Mouse (Mus musculus): ENCODE data around the gene Rcl1.

Rcl1 gene

DNA sequence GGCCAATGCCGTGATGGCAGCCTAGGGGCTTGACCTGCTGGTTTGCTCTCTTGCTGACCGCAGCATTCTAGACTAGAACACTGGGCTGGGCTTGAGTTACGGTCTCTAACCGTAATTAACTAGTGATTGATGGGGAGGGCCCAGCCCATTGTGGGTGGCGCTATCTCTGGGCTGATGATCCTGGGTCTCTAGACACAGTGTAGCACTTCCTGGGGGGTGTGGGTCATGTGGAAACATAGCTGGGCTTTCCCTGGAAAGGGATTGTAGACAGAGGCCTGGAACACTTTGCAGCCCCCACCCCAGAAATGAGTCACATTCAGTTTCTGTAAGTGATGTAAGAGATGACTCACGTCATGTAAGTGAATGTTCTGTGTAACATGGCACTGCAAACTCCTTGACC lies 48.9 kb downstream of the Rcl1 start:
- in situ Hi-C loops (cut with MseI, MboI): no loop called here

DNA sequence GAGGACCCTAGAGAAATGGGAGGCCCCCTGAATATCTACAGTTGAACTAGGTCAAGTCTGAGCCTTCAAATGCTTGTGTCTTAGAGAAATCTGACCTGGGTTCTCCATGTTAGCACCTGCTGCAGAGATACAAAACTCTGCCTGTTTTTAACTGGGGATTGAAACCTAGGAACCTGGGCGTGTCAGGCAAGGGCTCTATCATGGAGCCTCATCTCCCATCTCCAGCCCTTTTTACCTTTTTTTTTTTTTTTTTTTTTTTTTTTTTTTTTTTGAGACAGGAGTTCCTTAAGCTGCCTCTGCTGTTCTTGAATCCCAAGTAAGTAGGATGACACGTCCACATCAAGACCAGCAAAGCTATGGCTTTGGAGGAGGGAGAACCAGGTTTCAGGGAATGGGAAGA lies 50.3 kb downstream of the Rcl1 start:
- in situ Hi-C loops (cut with MseI, MboI): no loop called here

DNA sequence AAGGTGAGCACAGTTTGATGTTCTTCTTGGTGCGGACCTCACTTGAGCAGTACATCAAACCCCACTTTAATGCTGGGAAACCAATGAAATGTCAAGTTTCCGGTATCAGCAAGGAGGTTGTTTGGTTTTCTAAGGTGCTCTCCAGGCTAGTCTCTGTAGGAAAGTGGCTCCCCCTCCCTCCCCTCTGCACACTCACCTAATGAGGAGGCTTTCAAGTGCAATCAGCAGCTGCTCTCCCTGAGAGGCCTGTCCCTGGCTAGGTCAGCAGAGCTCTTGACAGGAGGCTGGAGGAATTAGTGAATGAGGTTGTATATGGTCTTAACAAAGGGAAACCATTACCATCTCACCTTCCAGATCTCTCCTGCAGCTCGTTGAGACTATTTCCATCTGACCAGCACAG lies 54.4 kb downstream of the Rcl1 start:
- in situ Hi-C loops (cut with MseI, MboI): no loop called here

DNA sequence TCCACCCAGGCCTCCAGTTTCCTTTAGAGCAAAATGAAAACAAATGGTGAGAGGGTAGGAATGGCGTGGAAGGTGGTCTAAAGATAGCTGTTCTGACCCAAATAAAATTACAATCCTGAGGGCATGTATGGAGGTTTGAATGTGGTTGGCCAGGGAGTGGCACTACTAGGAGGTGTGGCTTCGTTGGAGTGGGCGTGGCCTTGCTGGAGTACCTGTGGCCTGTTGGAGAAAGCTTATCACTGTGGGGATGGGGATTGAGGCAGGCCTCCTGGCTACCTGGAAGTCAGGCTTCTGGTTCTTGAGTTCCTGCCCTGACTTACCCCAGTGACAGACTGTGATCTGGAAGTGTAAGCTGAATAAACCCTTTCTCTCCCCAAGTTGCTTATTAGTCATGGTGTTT lies 55.2 kb downstream of the Rcl1 start:
- in situ Hi-C loops (cut with MseI, MboI): no loop called here

DNA sequence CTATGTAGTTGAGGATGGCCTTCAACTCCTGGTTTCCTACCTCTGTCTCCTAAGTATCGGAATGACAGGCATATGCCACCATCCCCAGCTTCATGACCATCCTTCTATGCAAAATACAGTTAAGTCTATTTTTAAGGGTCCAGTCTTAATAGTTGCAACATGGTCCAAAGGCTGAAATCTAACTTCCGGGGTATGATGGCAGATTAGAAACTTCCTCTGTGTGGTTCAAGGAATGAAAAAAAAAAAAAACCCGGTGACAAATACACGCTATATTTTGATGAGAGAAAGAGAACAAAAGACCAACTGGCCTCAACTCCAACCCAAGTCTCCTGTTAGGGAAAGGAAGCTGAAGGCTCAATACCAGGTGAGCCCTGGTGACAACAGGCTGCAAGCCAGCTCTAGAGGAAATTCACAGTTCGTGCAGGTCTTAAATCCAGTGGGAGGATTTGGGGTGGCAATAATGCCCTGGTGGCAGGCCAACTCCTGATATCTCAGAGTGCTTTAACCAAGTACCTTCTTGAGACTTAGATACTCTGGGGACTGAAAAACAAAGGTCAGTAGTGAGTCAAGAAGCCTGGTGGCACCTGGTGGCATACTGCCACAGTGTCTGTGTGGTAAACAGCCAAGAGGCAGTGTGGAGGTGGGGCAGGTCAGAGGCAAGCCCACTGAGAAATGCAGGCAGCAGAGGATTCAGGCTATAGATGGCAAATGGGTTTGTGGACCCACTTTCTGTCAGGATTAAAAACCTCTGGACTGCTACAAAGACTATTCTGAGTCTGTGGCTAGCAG lies 56.7 kb downstream of the Rcl1 start:
- in situ Hi-C loops (cut with MseI, MboI): no loop called here

DNA sequence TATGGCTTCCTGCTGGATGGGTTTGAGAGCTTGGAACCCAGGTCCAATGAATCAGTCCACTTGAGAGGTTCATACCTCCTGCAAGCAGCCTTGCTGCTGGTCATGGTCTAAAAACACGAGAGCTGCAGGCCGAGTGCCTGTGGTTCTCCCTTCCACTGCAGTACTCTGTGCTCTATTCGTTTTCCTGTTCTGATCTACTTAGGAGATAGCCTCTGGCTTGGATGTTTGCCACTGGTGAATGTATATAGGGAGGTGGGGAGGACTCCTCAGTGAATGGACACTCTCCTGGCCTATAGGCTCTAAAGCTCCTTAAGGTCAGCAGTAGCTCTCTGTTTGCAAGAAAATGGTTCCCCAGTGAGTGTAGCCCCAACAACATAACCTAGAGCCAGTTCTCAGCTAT lies 57.3 kb downstream of the Rcl1 start:
- in situ Hi-C loops (cut with MseI, MboI): no loop called here

DNA sequence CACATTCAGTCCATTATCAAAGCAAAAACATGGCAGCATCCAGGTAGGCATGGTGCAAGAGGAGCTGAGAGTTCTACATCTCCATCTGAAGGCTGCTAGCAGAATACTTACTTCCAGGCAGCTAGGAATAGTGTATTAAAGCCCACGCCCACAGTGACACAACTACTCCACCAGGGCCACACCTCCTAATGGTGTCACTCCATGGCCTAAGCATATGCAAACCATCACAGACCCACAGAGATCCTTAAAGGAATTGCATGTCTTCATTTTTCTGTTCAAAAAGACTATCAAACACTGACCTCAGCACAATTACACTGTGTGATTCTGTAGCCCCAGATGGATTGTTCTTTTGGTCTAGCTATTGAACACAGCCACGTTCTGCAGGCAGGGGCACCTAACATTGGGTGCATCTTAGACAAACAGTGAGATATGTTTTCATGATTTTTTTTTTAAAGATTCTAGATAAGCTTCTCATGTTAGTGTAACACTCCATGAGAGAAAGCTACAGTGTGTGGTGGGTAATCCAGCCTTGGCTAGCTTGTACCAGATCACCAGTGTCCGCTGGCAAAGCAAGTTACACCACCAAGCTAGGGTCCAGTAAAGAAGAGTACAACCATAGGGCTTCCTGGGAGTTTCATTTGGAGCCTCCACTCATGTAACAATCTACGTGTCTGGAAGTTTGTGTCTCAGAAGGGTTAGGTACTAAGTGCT lies 62.8 kb downstream of the Rcl1 start:
- in situ Hi-C loops (cut with MseI, MboI): no loop called here

DNA sequence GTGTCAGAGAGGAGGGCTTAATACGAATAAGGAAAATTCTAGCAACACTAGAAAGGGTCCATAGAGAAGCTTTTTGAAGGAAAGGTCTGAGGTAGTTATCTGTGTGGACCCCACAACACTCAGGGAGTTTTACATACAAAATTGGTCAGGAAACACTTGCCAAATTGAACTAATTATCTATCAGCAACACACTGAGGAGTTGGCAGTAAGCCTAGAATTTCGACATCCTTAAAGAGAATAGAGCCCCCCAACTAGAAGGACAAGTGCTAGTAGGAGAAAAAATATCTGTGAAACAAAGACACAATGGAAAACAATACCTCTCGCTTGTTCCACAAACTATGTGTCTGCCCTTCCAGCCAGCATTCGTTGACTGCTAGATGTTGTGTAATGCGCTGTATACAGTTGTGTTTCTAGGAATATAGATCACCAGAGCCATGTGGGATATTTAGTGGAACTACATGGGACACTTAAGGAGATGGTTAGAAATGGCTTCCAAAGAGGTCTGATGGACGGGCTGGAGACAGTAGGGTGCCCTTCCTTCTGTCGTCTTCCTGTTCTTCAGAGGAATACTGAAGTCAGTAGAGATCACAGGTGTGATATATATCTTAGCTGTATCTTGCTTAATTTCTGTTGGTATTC lies 63.5 kb downstream of the Rcl1 start:
- in situ Hi-C loops (cut with MseI, MboI): no loop called here

DNA sequence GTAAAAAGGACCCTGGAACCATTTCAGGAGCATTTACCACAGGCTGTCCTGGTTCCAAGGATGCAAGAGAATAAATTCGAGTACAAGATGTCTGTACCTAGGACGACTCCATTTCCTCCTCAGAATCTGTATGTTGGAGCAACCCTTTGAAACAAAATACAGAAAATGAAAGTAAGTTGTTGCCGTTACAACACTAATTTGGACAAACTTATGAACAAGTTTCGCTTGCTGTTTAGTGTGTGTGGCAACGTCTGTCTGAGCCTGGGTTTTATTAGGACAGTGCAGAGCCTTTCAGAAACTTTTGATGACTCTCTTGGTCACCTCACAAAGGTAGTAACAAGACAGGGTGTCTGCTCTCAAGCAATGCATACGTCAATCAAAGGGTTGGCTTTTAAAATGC lies 66.8 kb downstream of the Rcl1 start:
- in situ Hi-C loops (cut with MseI, MboI): no loop called here

DNA sequence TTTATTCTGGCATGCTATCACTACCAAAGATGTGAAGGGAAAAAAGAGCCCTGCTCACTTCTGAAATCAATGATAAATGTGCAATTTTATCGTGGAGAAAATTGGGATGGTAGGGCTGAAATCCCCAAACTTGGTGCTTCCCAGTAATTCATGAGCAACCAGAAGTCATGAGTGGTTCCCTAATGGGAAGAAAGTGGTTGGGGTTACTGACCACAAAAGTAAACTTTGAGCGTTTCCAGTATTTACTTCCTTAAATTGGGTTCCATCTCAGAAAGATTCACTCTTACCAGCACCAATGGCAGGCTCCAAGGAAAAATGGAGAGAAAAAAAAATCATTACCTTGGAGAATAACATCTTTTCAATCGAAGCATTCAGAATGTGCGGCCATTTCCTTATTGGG lies 79.2 kb downstream of the Rcl1 start:
- in situ Hi-C loops (cut with MseI, MboI): no loop called here

DNA sequence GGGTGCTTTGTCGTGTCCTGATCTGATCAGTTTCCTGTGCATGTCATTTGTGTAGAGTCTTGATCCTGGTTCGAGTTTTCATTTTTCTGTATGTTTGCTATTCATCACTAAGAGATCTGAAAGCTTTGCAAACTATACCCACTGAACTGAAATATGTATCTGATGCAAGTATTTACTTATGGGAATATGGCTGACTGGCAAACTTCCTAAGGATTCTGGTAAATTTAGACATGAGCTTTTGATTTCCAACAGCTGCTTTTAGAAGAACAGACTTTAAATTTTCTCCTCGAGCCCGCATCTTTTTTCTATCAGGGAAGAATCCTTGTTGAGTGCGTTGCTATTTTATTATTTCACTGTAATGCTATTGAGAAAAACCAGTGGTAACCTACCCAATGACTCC lies 81.0 kb downstream of the Rcl1 start:
- in situ Hi-C loops (cut with MseI, MboI): no loop called here

DNA sequence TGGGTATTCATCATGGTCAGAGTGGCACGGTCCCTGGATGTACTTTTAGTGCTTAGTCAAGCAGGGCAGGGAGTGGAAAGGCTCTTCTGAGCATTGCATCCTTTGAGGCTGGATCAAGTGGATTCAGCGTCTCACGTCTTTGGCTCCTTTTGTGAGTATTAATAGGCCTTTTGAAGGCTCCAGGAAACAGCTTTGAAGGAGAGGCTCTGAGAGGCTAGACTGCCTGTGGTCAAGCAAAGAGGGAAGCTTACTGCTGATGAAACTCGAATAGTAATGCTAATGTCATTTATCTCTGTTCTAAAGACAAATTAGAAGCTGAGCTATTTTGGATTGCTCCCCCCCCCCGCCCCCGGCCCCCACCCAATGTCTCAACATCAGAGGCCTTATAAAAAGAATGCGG lies 83.9 kb downstream of the Rcl1 start:
- in situ Hi-C loops (cut with MseI, MboI): no loop called here

DNA sequence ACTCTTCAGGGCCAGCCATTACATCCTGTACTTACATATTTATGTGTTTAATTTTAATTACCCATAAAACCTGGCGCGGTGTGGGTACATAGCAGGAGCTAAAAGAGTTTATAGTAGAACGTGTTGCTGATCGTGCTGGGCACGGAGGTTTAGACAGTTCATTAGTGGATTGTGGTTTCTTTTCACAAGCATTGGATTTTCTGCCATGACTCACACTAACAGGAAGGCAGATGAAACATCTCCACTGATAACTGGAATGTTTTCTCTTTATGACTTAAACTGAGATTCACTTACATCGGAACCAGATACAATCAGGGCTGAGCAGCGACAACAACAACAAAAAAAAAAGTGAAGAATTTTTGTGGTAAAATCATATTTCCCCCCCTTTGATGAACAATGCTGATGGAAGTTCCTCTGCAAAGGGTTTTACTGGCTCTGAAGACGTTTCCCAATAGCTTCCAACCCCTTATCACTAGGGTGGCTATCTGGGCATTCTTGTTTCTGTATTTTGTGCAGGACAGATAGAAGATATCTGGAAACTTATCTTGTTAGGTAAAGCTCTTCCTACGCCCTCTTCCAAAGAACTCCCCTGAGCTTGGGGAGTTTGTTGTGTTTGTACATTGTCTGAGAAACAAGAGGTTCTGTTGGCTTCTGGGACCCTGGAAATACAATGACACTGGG lies 84.5 kb downstream of the Rcl1 start:
- in situ Hi-C loops (cut with MseI, MboI): no loop called here

DNA sequence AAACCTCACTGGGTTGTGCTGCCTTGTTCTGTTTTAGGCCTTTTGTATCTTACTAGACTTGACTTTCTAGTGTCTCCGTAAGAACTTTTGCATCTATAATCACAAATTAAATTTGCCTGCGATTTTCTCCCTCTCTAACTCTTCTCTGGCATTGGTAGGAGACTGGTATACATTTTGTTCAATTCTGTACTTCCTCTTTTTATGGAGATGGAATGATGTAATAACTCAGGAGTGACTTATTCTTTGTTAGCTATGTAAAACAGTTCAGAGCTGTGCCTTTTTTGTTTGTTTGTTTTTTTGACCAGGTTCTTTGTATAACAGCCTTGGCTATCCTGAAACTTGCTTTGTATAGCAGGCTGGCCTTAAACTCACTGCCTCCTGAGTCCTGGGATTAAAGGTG lies 87.7 kb downstream of the Rcl1 start:
- in situ Hi-C loops (cut with MseI, MboI): no loop called here

All from mouse trophoblast stem cell (cell line).